Mouse (Mus musculus) CH12.LX (cell line): ENCODE measurements at regions not wholly inside any gene's neighbourhood (a gene's known extent, or its start where the extent isn't known, plus 50 kb on each side); places are given as distances from the start of the nearest gene placed in this dataset.

Experiments used
- CHD1 ChIP-seq: IDR thresholded peaks from 2 replicates; pipeline ENCODE4 v1.6.1; 2012; ENCODE audit warnings: low read depth, low read length, improper control_type of control experiment, inconsistent platforms
- CHD2 ChIP-seq: IDR thresholded peaks from 2 replicates; pipeline ENCODE4 v1.6.1; 2011; ENCODE audit warnings: low read length, improper control_type of control experiment
- CTCF ChIP-seq, 2 experiments: IDR thresholded peaks in 1 of 2; conservative IDR thresholded peaks in 1 of 2; 2 replicates each; pipeline ENCODE4 v1.5.1; 2011 to 2012; ENCODE audit warnings: low read depth in 2 of 2, low read length in 2 of 2, improper control_type of control experiment in 1 of 2, inconsistent platforms in 1 of 2, mild to moderate bottlenecking in 1 of 2, moderate library complexity in 1 of 2
- E2F4 ChIP-seq: IDR thresholded peaks from 2 replicates; pipeline ENCODE4 v1.6.1; 2011; ENCODE audit warnings: low read depth, low read length, improper control_type of control experiment; ENCODE audit not compliant: insufficient replicate concordance
- EP300 ChIP-seq: IDR thresholded peaks from 2 replicates; pipeline ENCODE4 v1.6.1; 2011; ENCODE audit warnings: low read length, improper control_type of control experiment
- ETS1 ChIP-seq: conservative IDR thresholded peaks from 2 replicates; pipeline ENCODE4 v1.6.1; 2012; ENCODE audit warnings: low read depth, mild to moderate bottlenecking, inconsistent platforms, low read length, improper control_type of control experiment, moderate library complexity
- JUND ChIP-seq: conservative IDR thresholded peaks from 2 replicates; pipeline ENCODE4 v1.6.1; 2011; ENCODE audit warnings: low read depth, low read length, improper control_type of control experiment
- MAFK ChIP-seq: IDR thresholded peaks from 2 replicates; pipeline ENCODE4 v1.6.1; 2011; ENCODE audit warnings: low read length, improper control_type of control experiment; ENCODE audit not compliant: insufficient replicate concordance
- MEF2A ChIP-seq: IDR thresholded peaks from 2 replicates; pipeline ENCODE4 v1.6.1; 2014; ENCODE audit warnings: low read depth, mild to moderate bottlenecking, inconsistent platforms, low read length, improper control_type of control experiment, borderline replicate concordance
- NRF1 ChIP-seq: IDR thresholded peaks from 2 replicates; pipeline ENCODE4 v1.6.1; 2014; ENCODE audit warnings: low read depth, mild to moderate bottlenecking, inconsistent platforms, low read length, improper control_type of control experiment, moderate library complexity
- SIN3A ChIP-seq: IDR thresholded peaks from 2 replicates; pipeline ENCODE4 v1.6.1; 2012; ENCODE audit warnings: low read length, improper control_type of control experiment, inconsistent platforms
- SMC3 ChIP-seq: IDR thresholded peaks from 2 replicates; pipeline ENCODE4 v1.6.1; 2011; ENCODE audit warnings: low read depth, low read length, improper control_type of control experiment
- ZC3H11A ChIP-seq: IDR thresholded peaks from 2 replicates; pipeline ENCODE4 v1.6.1; 2012; ENCODE audit warnings: low read depth, mild to moderate bottlenecking, inconsistent platforms, low read length, improper control_type of control experiment

DNA sequence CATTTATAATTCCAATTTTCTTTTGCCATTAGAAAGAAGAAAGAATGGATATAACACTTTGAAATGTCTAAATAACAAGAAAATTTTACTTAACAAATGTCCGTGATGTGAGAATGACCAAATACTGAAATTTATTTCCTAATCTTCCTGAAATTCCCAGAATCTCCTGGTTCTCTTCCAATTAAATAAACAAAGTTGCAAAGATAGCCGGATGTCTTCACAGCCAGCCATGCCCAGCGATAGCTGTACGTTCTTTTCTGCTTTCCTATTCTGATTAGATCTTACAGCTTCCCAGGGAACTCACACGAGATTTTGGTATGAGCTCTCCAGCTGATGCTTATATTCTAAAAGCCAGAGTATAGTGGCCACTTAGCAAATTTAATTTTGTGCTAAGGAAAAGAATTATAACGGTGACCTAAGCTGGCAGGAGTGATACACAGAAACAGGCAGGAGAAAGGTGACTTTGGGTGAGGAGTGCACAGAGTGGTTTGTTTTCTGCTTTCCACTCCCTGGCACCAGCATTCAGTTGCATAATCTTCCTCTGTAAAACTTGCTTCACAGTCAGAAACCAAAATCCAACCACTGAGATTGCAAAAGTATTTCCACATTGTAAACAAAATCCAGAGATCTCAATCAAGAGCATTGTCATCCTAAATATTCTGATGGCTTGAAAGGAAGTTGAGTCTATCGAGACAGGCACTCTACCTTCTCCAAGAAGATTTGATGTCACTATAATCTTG is 74.7 kb upstream of the Foxq1 start:
- TF ChIP-seq SIN3A (no peak), NRF1 (no peak), MAFK (no peak), MEF2A (no peak), CTCF (conservative IDR thresholded peaks at IDR 0.05 in 1 of 2, IDR thresholded peaks at IDR 0.05 in 1 of 2; ENCODE audit: low read depth in 2 of 2, low read length in 2 of 2) (no peak), E2F4 (no peak), ZC3H11A (no peak), JUND (no peak), CHD2 (no peak), EP300 (no peak), SMC3 (no peak), CHD1 (no peak), ETS1 (no peak)
